Mouse (Mus musculus) lung, embryonic 15.5 days (tissue): Measurements from ENCODE around the gene Gm42688. TPM values are rescaled to one million over a fixed set of nuclear protein-coding genes. Genes with fewer than 3 reads are reported as not detected.

Experiments used
- ATAC-seq: fragments of 200-750 bp; cut with Nextera tagmentation; 2 replicates; pipeline ENCODE4 v1.8.0; 2017; ENCODE audit warnings: moderate number of reproducible peaks, borderline replicate concordance; ENCODE audit not compliant: low FRiP score, low TSS enrichment; ENCODE audit errors: extremely low read depth
- H3K27ac ChIP-seq: fragments of 300-500 bp; sonication (generic); 2 replicates; pipeline ENCODE4 v1.5.1; 2015; ENCODE audit warnings: moderate library complexity, mild to moderate bottlenecking, inconsistent platforms
- H3K27me3 ChIP-seq: fragments of 300-500 bp; sonication (generic); 2 replicates; pipeline ENCODE4 v1.6.1; 2015; ENCODE audit warnings: inconsistent platforms
- H3K36me3 ChIP-seq: fragments of 300-500 bp; sonication (generic); 2 replicates; pipeline ENCODE4 v1.6.1; 2015; ENCODE audit warnings: inconsistent platforms
- H3K4me1 ChIP-seq: fragments of 300-500 bp; sonication (generic); 2 replicates; pipeline ENCODE4 v1.6.1; 2015; ENCODE audit warnings: inconsistent platforms
- H3K4me2 ChIP-seq: fragments of 300-500 bp; sonication (generic); 2 replicates; pipeline ENCODE4 v1.6.1; 2015; ENCODE audit warnings: inconsistent platforms, mild to moderate bottlenecking, moderate library complexity
- H3K4me3 ChIP-seq: fragments of 300-500 bp; sonication (generic); 2 replicates; pipeline ENCODE4 v1.5.1; 2015; ENCODE audit warnings: mild to moderate bottlenecking, inconsistent platforms
- H3K9ac ChIP-seq: fragments of 300-500 bp; sonication (generic); 2 replicates; pipeline ENCODE4 v1.6.1; 2015; ENCODE audit warnings: inconsistent platforms
- H3K9me3 ChIP-seq: fragments of 300-500 bp; sonication (generic); 2 replicates; pipeline ENCODE4 v1.6.1; 2016; ENCODE audit warnings: inconsistent platforms
- WGBS: fragments of 180-500 bp; shearing (Covaris S2); methylation state at CpG from one replicate; pipeline ENCODE4 v1.1.7; 2015; 5-methylcytosine and 5-hydroxymethylcytosine counted together
- polyA plus RNA-seq: library from polyadenylated mRNA; unstranded; fragments of >200 nt; fragmentation: Nextera tagmentation; extraction: Ambion mirVana; gene quantifications from 2 replicates; pipeline ENCODE4 v1.2.1, GENCODE M21; 2015

Gene Gm42688
- polyA plus RNA-seq, 1 experiment from 2014 or later: 3.4 TPM

DNA sequence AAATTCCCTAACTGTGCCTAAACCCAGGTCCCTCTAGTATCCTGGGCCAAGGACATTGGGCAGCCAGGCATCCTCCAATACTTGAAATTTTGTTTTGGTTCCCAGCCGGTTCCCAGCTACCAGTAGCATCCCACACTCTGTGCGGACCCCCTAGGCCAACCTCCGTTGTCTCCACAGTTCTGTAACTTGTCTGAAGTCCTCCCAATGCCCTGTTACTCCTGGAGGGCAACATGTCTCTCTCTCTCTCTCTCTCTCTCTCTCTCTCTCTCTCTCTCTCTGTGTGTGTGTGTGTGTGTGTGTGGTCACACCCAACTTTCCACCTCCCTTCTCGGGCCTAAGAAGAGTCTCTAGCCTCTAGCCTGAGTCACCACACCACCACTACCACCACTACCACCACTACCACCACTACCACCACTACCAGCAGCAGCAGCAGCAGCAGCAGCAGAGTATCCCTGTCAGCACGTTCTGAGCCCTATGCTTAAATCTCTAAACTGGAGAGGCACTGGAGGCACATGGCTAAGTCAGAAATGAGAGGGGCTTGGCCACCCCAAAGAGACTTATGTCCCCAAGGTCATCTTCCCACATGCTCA lies 35.0 kb downstream of the Gm42688 start:
- peaks cover 40% of the 10 kb centered on the region for H3K4me1 ChIP-seq
- H3K27ac ChIP-seq: peak overlapping the region; percentile 100
- H3K4me3 ChIP-seq: peak overlapping the region; percentile 59
- H3K4me2 ChIP-seq: peak overlapping the region; percentile 86
- H3K9me3 ChIP-seq: no peaks in the 10 kb centered on the region
- H3K27me3 ChIP-seq: no peaks in the 10 kb centered on the region
- H3K9ac ChIP-seq: peak overlapping the region; percentile 85
- ATAC-seq: no peak
- no peaks in the 10 kb centered on the region for H3K36me3 ChIP-seq
- 8% methylated on average over 5 of the region's 5 CpGs for WGBS

DNA sequence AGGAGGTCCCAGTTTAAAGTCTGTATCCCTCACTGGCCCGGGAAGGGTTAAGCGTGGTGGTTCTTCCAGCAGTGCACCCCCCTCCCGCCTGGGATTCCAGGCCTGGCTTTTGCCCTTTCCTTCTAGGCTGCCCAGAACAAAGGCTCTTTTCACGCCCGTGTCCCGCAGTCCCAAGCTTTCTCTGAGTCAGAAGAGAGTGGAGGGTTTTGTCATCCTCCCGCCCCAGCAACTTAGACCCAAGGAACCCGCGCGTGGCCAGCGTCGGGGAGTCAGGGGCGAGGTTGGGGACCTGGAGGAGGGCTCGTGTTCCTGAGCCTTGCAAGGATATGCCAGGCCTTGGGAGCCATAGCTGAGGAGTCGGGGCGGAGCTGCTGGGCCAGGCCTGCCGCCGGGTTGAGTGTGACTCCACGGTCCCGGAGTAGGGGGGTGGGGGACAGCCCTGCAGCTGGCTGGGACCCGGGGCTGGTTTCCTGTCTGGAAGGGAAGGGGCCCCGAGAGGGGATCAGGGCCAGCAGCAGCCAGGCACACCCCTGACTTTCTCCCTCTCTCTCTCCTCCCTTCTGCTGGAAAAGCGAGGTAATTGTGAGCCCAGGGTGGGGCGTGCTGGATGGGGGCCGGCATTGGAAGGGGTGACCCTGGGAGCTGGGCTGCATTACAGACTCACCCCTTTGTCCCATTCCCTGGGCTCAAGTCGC lies 35.6 kb downstream of the Gm42688 start:
- peak overlapping the region; percentile 59 for H3K4me3 ChIP-seq
- no peaks in the 10 kb centered on the region for H3K27me3 ChIP-seq
- H3K27ac ChIP-seq: peak overlapping the region; percentile 100
- H3K9ac ChIP-seq: peak overlapping the region; percentile 85
- peak overlapping the region; percentile 86 for H3K4me2 ChIP-seq
- H3K4me1 ChIP-seq: peaks cover 43% of the 10 kb centered on the region
- no peaks in the 10 kb centered on the region for H3K9me3 ChIP-seq
- under 1% methylated on average over 26 of the region's 26 CpGs for WGBS
- H3K36me3 ChIP-seq: no peaks in the 10 kb centered on the region
- ATAC-seq: peak; percentile 85

- H3K36me3 ChIP-seq: no peaks in the 10 kb centered on the region
- peak overlapping the region; percentile 59 for H3K4me3 ChIP-seq
- H3K9ac ChIP-seq: peak overlapping the region; percentile 85
- H3K9me3 ChIP-seq: no peaks in the 10 kb centered on the region
- peak overlapping the region; percentile 86 for H3K4me2 ChIP-seq
- H3K4me1 ChIP-seq: peaks cover 45% of the 10 kb centered on the region
- H3K27ac ChIP-seq: peak overlapping the region; percentile 100
- H3K27me3 ChIP-seq: no peaks in the 10 kb centered on the region
- WGBS: 0% methylated on average over 12 of the region's 12 CpGs
- ATAC-seq: peak; percentile 87
Observed at GRCm38 (mm10) chr6:83137576-83137950, 36.1 kb downstream of the Gm42688 start.

- Histone ChIP-seq H3K36me3 (no peaks in the 10 kb centered on the region), H3K4me2 (peak overlapping the region; percentile 86), H3K9ac (peak overlapping the region; percentile 85), H3K9me3 (no peaks in the 10 kb centered on the region), H3K27ac (peak overlapping the region; percentile 100), H3K4me1 (peaks cover 47% of the 10 kb centered on the region), H3K4me3 (peak overlapping the region; percentile 59), H3K27me3 (no peaks in the 10 kb centered on the region)
- ATAC-seq: peak; percentile 28; the same call in 1 of the 2 replicates
- WGBS: 2% methylated on average over 11 of the region's 11 CpGs
Observed at GRCm38 (mm10) chr6:83138056-83138455, 36.6 kb downstream of the Gm42688 start.

- Histone ChIP-seq H3K36me3 (no peaks in the 10 kb centered on the region), H3K9me3 (no peaks in the 10 kb centered on the region), H3K4me2 (no peak overlapping the region), H3K27me3 (no peaks in the 10 kb centered on the region), H3K27ac (no peak overlapping the region), H3K4me3 (no peak overlapping the region), H3K9ac (no peak overlapping the region), H3K4me1 (peaks cover 41% of the 10 kb centered on the region)
- ATAC-seq: no peak
- 93% methylated on average over 8 of the region's 8 CpGs for WGBS
Observed at GRCm38 (mm10) chr6:83140044-83140443, 38.6 kb downstream of the Gm42688 start.

- 0 out of 2 replicates have a peak overlapping the region, but pooled peaks have one; percentile 16 for H3K27ac ChIP-seq
Observed at GRCm38 (mm10) chr6:83141636-83142035, 40.2 kb downstream of the Gm42688 start.

GRCm38 (mm10) chr6:83142211-83142731 lies 40.9 kb downstream of the Gm42688 start:
- peaks cover 29% of the 10 kb centered on the region for H3K4me1 ChIP-seq
- no peaks in the 10 kb centered on the region for H3K9me3 ChIP-seq
- 12% methylated on average over 41 of the region's 41 CpGs for WGBS
- no peaks in the 10 kb centered on the region for H3K27me3 ChIP-seq
- H3K4me3 ChIP-seq: peak overlapping the region; percentile 25
- peak overlapping the region; percentile 32; the same call in 1 of the 2 replicates for H3K9ac ChIP-seq
- H3K27ac ChIP-seq: 0 out of 2 replicates have a peak overlapping the region, but pooled peaks have one; percentile 16
- H3K4me2 ChIP-seq: peak overlapping the region; percentile 51
- peaks cover 10% of the 10 kb centered on the region; the same call in 1 of the 2 replicates for H3K36me3 ChIP-seq
- no peak for ATAC-seq

More at GRCm38 (mm10) chr6:83141636-83142035, 40.2 kb downstream of the Gm42688 start:
- Histone ChIP-seq H3K4me3 (no peak overlapping the region), H3K27me3 (no peaks in the 10 kb centered on the region), H3K9ac (no peak overlapping the region), H3K4me1 (peaks cover 29% of the 10 kb centered on the region), H3K9me3 (no peaks in the 10 kb centered on the region), H3K4me2 (peak overlapping the region; percentile 51), H3K36me3 (0 out of 2 replicates have a peak, but pooled peaks cover 4% of the 10 kb centered on the region)
- no peak for ATAC-seq
- 47% methylated on average over 4 of the region's 4 CpGs for WGBS

DNA sequence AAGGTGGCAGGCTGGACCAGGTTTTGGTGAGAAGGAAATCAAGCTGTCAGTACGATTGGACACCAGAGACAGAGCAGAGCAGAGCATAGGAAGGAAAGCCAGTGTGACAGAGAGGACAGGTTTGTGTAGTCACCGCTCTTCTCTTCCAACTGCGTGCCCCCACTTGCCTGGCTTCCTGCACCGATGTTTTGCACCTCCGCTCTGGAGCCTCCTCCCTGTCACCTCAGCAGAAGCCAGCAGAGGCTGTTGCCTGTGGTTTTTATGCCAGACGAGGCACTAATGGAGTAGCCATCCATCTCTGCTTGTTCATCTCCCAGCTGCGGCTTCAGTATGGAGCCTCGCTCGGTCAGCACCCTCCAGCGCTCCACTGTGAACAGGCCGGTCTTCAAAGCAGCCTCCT lies 41.5 kb downstream of the Gm42688 start:
- ATAC-seq: no peak
- Histone ChIP-seq H3K27me3 (no peaks in the 10 kb centered on the region), H3K36me3 (peaks cover 16% of the 10 kb centered on the region; the same call in 1 of the 2 replicates), H3K4me3 (no peak overlapping the region), H3K4me2 (no peak overlapping the region), H3K4me1 (peaks cover 26% of the 10 kb centered on the region), H3K9ac (no peak overlapping the region), H3K9me3 (no peaks in the 10 kb centered on the region), H3K27ac (no peak overlapping the region)
- 58% methylated on average over 11 of the region's 11 CpGs for WGBS

- Histone ChIP-seq H3K27ac (peak overlapping the region; percentile 36), H3K36me3 (peaks cover 37% of the 10 kb centered on the region), H3K4me1 (peaks cover 12% of the 10 kb centered on the region), H3K4me3 (no peak overlapping the region), H3K4me2 (no peak overlapping the region), H3K27me3 (no peaks in the 10 kb centered on the region), H3K9me3 (no peaks in the 10 kb centered on the region), H3K9ac (no peak overlapping the region)
- ATAC-seq: no peak
- WGBS: 54% methylated on average over 2 of the region's 2 CpGs
Observed at GRCm38 (mm10) chr6:83145209-83145608, 43.8 kb downstream of the Gm42688 start.

- Histone ChIP-seq H3K27ac (peak overlapping the region; percentile 36), H3K9ac (no peak overlapping the region), H3K4me2 (no peak overlapping the region; the same call in 1 of the 2 replicates), H3K36me3 (peaks cover 43% of the 10 kb centered on the region), H3K4me1 (peaks cover 12% of the 10 kb centered on the region), H3K9me3 (no peaks in the 10 kb centered on the region), H3K27me3 (no peaks in the 10 kb centered on the region), H3K4me3 (no peak overlapping the region)
- no peak for ATAC-seq
- WGBS: 63% methylated on average over 9 of the region's 9 CpGs
Observed at GRCm38 (mm10) chr6:83145805-83146204, 44.4 kb downstream of the Gm42688 start.

DNA sequence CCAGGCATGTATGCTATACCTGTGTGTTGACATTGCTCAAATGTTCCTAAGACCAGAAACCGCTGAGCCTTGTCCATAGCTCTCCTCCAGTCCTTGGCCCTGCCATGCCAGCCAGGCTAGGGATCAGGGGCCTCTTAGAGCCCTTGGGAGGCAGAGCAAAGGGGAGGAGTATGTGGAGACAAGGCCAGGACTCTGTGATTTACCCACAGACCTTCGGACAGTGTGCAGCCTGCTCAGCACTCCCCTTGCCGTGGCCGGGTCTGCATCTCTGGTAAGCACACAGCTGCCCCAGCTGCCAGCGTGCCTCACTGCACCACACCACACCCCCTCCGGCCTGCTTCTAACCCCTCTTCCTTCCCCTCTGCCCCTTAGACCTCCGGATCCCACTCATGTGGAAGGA lies 45.9 kb downstream of the Gm42688 start:
- 55% methylated on average over 7 of the region's 7 CpGs for WGBS
- ATAC-seq: no peak
- H3K27ac ChIP-seq: no peak overlapping the region
- peaks cover 50% of the 10 kb centered on the region for H3K36me3 ChIP-seq
- no peak overlapping the region for H3K4me3 ChIP-seq
- H3K27me3 ChIP-seq: no peaks in the 10 kb centered on the region
- peaks cover 4% of the 10 kb centered on the region for H3K4me1 ChIP-seq
- H3K4me2 ChIP-seq: no peak overlapping the region
- no peaks in the 10 kb centered on the region for H3K9me3 ChIP-seq
- no peak overlapping the region for H3K9ac ChIP-seq

DNA sequence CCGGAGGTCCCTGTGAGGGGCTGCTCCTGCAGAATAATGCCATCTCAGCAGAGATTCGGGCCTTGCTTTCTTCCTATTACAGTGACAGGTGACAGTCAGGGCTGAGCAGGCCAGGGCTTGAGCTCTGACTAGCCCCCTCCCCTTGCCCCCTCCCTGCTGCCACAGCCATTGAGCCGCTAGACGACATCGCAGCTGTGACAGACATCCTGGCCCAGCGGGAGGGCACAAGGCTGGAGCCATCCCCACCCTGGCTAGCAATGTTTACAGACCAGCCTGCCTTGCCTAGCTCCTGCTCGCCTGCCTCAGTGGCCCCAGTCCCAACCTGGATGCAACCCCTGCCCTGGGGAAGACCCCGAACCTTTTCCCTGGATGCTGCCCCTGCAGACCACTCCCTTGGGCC lies 50.3 kb downstream of the Gm42688 start:
- ATAC-seq: no peak
- Histone ChIP-seq H3K36me3 (peaks cover 48% of the 10 kb centered on the region), H3K4me1 (peaks cover 8% of the 10 kb centered on the region), H3K4me3 (no peak overlapping the region), H3K9ac (no peak overlapping the region), H3K27ac (no peak overlapping the region), H3K4me2 (no peak overlapping the region), H3K9me3 (no peaks in the 10 kb centered on the region), H3K27me3 (no peaks in the 10 kb centered on the region)
- 29% methylated on average over 8 of the region's 8 CpGs for WGBS
